Mouse (Mus musculus): ENCODE data around the gene Mta3.
A peak's percentile ranks its signal among the peaks of the same experiment; 100 is the strongest.
"Not testable (repeated sequence)": the region's sequence is repeated elsewhere in the genome, so short reads cannot be mapped to it uniquely, and the experiment has no call there.

The Mta3 gene

DNA sequence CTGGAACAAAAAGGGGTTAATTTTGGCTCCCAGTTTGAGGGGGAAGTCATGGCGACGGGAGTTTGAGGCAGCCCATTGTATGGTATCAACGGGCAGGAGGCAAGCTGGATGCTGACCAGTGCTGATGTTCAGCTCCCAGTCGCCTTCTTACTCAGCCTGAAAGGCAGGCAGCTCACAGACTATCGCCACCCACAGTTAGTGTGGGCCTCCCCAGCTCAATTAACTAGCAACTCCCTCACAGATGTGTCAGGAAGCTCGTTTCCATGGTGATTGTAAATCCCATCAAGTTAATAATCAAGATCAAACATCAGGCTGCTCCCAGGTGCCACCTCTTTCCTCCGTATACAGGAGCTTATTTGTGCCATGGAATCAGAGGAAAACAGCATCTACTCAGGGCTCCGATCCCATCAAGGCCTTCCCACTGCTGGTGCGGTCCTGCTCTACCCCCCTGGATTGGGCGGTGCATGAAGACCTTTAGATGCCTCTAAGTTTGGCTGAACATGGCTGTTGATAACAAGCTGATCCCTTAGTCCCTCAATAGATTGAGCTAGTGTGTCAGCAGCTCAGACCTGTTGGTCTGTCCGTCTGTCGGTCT, 143.2 kb downstream of the Mta3 start:
- no peak for DNase-seq (ENCODE audit: low read depth, low spot score)

DNA sequence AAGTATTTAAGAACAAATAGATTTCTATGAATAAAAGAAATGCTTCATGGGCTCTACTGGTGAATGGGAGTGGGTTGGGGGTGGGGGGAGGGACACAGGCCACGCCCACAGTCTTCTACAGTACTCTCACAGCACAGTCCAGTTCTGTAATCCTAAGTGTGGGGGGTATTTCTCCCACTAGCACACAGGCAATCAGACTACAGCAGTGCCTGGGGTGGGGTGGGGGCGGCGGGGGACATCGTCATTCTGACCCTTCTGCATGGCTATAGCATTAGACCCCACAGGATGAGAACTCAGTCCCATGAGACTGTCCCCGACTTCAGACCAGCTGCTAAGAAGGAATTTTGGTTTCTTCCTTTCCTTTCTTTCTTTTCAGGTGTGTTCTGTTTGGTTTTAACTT, 143.8 kb downstream of the Mta3 start:
- DNase-seq (ENCODE audit: low read depth, low spot score): no peak

DNA sequence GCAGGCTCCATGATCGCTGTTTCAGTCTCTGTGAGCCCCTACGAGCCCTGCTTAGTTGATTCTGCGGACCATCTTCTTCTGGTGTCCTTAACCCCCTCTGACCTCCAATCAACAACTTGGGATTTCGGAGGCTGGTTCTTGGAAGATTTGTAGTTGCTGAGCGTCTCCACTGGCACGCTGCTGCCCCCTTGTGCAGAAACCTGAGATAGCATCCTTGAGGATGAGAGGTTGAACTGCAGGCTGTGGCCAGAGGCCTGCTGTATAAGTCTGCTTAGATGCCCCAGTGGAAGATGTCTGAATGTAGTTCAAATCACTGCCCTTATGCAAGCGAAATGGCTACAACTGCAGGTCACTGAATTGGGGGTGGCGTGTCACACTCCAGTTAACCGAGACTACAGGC, 144.5 kb downstream of the Mta3 start:
- DNase-seq (ENCODE audit: low read depth, low spot score): peak; percentile 92

DNA sequence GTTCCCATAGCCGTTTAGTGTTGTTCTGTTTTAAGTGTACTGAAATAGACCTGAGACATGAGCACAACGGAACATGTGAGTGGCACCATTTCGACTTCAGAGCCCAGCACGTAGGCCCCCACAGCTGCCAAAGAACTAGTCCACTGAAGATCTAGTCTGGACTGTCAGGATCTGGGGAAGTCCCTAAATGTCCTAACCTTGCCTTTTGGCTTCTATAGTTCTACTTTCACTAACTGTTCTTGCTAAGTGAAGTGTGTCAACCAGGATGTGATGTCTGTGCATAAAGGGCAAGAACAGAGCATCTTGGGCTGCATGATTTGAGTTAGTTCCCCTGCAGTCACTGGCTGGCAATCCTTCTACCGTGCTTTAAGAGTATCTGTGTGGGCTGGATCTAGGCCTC, 144.9 kb downstream of the Mta3 start:
- no peak for DNase-seq (ENCODE audit: low read depth, low spot score)

DNA sequence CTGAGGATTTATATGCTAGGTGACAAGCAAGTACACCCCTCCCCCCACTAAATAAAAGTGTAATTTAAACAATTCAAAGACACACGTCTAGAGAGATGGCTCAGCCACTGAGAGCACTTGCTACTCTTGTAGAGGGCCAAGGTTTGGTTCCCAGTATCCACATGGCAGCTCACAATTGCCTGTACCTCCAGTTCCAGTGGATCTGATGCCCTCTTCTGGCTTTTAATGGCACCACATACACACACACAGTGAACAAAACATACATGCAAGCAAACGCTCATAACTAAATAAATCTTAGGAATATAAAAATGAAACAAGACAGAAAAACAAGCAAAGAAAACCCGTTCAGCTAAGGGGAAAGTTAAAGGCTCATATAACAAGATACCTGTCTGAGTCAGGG, 147.9 kb downstream of the Mta3 start:
- peak; percentile 71 for DNase-seq (ENCODE audit: low read depth, low spot score)

DNA sequence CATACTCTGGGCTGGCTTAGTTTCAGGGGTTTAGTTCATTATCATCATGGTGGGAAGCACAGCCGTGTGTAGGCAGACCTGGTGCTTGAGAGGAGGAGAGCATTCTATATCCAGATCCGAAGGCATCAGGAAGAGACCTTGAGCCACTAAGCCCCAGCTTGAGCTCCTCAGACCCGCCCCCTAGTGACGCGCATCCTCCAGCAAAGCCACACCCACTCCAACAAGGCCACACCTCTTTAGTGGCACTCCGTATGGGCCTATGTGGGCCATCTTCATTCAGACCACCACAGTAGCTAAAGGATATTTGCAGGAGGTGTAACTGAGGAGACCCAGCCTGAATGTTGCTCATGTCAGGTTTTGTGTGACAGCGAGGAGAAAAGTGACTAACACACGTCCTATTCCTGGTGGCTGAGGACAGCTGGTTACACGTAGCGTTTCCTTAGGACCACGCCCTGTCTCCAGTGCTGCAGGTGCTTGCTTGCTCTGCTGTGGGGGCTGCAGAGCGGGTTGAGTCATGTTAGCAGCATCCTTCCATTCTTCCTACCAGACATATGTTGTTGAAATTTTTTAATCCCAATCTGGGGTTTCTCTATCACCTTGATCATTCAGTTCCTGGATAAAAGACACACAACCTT, 148.4 kb downstream of the Mta3 start:
- DNase-seq (ENCODE audit: low read depth, low spot score): peak; percentile 83

DNA sequence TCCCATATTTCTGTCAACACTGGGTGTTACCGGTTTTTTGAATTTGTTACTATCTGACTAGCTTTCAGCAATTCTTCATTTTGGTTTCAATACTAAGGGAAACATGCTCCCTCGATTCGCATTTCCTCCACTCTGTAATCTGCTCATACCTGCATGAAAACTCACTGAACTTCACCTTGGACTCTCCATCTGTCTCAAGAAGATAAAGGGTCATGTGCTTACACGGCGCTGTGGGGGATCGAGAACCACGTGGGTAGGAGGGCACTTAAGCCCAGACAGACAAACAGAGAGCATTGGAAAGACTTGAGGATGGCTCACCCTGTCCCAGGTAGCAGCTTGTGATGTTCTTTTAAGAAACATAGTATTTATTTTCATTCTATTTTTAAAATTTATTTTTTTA, 152.4 kb downstream of the Mta3 start:
- no peak for DNase-seq (ENCODE audit: low read depth, low spot score)

DNA sequence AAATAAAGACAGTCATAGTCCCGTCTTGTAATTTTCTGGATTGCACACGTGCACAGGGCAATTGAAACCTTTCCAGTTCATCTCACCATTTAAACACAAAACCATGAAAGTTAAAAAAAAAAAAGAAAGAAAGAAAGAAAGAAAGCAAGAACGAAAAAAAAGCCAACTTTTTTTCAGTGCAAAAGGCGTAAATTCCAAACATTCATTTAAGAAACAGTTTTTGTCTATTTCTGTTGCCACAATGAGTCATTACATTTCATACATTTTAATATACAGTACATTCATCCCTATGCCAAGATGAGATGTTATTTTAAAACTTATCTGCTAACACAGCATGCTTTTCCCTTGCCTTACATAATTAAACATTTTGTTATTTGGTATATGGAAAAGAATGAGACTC, 153.7 kb downstream of the Mta3 start:
- no peak for DNase-seq (ENCODE audit: low read depth, low spot score)

DNA sequence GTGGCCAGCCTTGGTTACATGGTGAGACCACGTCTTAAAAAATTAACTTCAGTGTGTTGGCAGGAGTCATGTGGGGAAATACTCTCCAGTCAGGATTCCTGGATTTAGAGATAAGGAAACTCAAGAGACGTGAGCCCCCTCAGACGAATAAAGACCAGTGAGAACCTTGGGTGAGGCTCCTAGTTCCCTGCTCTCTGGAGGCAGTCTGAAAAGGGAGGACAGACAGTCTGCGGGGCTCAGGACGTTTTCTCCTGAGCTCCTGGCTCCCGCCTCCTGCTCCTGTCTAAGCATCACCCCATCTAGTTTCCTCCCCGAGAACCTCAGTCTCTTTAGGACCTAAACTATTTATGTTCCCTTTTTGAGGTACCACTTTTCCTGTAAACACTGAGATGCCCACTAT, 154.3 kb downstream of the Mta3 start:
- DNase-seq (ENCODE audit: low read depth, low spot score): no peak

DNA sequence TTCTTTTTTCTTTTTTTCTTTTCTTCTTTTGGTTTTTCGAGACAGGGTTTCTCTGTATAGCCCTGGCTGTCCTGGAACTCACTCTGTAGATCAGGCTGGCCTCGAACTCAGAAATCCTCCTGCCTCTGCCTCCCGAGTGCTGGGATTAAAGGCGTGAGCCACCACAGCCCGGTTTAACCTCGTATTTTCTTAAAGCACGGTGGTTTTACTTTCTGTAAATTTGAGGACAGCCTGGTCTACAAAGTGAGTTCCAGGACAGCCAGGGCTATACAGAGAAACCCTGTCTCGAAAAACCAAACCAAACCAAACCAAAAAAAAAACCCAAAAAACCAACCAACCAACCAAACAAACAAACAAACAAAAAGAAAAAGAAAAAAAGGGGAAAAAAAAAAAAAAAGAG, 155.0 kb downstream of the Mta3 start:
- not testable (repeated sequence) for DNase-seq (ENCODE audit: low read depth, low spot score)

DNA sequence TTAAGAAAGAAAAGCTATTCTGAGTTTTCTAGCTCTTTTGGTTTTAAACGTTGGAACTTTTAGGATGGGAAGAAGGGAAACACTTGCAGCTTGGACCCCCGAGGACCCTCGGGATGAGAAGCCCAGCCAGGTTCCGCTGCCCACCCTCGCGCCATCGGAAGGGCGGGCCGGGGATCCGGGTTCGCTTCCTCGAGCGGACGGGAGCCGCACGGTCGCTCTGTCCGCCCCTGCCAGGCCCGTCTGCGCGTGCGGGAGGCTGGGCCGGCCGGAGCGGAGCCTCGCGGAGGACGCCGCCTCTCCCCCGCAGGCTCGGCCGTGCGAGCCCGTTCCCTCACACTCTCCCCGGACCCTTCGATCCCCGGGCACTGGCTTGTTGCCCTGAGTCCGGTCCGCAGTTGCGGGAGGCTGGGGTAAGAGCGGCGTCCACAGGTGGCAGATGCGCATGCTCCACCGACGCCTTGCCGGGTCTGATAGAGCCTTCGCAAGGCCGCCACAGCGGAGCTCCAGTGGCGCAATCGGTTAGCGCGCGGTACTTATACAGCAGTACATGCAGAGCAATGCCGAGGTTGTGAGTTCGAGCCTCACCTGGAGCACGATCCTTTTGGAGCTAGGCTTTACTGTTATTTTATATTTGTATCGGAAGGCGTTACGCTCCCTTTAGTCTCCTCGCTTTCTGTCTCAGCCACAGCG, 155.6 kb downstream of the Mta3 start:
- peak; percentile 96 for DNase-seq (ENCODE audit: low read depth, low spot score)

DNA sequence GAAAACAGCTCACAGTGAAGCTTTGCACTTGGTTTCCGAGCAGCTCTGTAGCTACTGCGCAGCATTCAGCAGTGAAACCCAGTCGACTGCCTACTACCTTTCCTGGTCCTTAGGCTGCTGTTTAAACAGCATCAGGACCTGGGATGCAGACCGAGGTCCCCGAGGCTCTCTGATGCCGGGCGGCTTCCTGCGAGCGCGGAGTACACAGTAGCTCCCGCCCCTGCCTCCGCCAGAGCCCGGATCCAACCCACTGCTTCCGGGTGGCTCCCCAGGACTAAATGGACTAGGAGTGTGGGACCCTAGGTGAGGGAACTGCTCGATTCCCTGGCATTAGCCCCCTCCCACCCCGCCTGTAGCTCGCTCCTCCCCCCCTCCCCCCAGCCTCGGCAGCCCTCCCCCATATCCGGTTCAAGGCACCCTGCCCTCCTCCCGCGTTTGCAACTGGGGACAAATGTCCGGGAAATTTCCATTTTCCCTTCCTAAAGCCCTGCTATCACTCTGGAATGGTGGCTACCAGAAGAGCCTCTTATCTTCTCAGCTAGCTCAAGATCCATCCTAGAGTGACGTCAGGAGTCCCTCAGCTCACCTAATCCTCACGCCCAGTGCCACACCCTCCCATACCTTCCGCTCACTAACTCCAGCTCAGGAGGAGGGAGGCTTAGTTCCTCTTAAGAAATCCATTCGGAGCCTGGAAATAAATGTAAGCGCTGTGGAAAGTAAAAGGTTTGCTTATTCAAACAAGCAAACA, 156.3 kb downstream of the Mta3 start:
- peak; percentile 86 for DNase-seq (ENCODE audit: low read depth, low spot score)

DNA sequence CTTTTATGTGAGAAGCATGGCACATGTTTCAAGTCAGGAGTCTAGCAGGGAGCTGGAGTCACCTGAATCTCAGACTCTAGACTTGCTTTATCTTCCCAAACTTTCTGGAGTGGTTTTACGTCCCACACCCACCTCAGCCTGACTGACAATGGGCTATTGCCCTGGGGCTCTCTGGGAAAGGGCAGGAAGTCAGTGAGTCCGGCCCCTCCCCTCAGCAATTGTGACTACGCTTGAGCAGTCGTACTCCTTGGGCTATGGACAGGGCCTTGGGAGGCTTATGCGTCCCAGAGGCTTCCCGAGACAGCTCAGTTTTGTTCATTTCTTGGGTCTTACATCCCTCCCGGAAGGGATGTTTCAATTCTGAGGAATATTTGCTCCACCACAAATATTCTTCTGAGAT, 159.4 kb downstream of the Mta3 start:
- DNase-seq (ENCODE audit: low read depth, low spot score): peak; percentile 79

DNA sequence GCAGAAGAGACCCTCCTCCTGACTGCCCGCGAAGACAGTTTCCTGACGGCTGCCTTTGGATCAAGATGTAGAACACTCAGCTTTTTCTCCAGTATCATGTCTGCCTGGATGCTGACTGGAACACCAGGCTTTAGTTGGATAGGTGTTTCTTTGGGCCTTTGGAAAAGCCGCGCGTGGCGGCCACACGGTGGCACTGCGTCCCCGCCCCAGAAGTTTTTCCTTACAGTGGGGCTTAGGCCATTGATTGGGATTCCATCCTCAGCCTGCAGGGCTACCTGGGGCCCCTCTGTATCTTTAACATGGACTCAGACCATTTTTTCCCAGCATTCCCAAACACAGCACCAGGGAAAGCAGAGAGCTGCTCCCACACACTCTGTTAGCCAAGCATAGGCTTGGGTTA, 160.6 kb downstream of the Mta3 start:
- peak; percentile 84 for DNase-seq (ENCODE audit: low read depth, low spot score)

DNA sequence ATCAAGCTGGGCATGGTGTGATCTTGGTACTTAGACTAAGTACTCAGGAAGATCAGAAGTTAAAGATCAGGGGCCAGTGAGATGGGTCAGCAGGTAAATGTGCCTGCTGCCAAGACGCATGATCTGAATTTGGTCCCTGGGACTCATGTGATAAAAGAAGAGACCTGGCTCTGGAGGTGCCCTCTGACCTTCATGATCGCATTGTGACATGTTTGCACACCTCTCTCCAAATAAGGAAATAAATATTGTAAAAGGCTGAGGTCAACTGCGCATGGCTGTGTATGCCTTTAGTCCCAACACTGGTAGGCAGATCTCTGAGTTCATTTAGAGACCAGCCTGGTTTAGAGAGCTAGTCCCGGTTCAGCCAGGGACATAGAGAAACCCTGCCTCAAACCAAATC, 164.4 kb downstream of the Mta3 start:
- no peak for DNase-seq (ENCODE audit: low read depth, low spot score)
